Mouse (Mus musculus): ENCODE measurements around the gene Gm17334.

Gm17334 gene

DNA sequence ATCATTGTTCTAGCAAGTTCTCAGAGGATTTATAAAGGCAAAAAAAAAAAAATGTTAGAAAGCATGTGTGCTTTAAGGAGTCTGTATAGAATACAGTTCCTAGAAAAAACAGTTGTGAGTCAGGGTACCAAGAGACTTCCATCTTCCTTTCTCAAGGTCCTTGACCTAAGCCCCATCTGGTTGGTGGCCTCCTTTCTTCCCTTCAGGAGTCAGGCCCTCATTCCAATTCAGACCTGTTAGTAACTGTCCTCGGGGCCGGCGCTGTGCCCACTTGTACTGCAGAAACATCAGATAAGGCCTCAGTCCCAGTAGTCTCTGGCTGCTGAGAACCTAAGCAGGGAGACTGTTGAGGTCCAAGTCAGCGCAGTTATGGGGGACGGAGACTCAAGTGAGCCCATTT is at the start of gene Gm17334:
Gene Gm17334 (minus strand): TSS at position 101 of the 400 bp plus-strand sequence.
- no peak for DNase-seq (ENCODE audit: low read depth, low spot score)

DNA sequence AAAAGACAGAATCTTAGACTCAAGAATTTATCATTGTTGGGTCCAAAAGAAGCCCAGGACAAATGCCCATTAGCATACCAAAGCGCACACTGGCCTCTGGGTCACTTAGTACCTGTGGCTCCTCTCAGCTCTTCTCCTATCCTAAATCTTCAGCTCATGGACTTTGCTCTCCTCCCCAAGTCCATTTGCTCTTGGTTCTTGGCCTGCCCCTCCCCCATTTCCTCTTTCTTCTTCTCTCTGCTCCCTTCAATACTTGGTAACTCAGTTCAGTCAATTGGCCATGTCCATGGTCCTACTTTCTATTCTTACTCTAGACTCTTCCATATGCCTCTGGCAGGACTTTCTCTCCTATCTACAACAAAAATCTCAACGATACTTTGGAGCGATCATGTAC is 49.0 kb upstream of the Gm17334 start:
- no peak for DNase-seq (ENCODE audit: low read depth, low spot score)

DNA sequence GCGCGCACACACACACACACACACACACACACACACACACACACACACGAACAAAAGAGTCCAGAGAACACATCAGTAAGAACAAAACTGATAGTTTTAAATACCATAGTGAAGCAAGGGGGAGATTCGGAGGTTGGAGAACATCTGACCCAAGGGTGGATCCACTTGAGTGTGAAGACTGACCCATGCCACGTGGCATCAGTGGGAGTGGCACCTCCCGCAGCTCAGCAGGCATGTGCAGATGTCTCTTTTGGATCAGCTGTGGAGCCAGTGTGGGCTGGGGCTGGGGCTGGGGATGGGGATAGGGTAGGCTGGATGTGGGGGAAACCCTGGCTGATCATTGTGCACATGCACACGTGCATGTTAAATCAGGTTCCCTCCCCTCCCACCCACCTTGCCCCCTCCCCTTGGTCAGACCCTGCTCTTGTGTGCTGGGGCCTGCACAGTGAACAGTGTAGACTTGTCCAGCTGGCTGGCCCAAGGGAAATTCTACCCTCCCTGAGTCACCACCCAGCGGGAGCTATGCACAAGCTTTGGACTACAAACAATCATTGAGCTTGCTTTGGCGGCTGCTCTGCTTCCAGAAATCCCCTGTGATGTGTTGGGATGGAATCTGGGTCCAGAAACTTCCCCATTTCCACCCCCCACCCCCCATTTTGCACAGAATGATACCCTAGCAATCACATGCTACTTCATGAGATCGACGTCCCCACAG is 48.4 kb upstream of the Gm17334 start:
- no peak for DNase-seq (ENCODE audit: low read depth, low spot score)

DNA sequence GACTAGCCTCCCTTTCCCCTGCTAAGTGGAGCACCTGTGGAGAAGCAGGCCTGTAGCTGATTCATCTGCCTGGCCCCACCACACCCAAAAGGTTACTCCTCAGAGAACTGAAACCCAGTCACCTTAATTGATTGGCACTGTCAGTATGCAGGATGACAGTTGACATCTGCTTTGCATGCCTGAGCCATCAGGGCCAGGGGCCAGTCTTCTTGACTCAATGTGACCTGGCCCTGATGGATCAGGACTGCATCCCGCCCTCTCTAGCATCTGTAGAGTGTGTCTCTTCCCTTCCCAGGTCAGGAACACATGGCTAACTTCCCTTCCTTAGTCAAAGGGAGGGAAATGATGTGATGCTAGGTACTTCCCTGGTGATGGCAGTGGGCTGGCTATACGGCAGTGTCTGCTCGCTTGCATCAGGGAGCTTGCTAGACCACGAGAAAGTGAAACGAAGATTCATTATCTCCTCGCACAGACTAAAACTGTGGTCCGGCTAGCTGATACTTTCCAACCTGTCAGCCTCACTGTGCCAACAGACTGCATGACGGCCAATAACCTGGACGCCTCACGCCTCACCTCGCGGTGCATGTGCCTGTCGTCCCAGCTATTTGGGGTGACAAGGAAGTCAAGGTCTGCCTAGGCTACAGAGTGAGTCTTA is 47.7 kb upstream of the Gm17334 start:
- DNase-seq (ENCODE audit: low read depth, low spot score): no peak

DNA sequence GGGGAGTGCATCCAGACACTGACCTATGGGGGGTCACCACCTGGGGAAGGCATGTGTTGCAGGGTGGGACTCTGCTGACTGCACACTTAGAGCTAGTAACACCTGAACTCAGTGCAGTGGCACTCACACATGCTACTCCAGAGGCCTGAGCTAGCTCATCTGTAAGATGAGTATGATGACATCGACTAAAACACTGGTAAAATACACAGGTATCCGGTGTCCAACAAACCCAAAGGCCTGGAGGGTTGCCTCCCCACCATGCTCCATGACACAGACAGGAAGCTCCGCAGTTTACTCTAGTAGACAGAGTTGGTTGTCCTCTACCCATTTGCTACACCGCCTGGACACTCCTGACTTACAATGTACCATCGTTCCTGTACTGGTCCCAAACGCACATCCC is 46.5 kb upstream of the Gm17334 start:
- no peak for DNase-seq (ENCODE audit: low read depth, low spot score)

DNA sequence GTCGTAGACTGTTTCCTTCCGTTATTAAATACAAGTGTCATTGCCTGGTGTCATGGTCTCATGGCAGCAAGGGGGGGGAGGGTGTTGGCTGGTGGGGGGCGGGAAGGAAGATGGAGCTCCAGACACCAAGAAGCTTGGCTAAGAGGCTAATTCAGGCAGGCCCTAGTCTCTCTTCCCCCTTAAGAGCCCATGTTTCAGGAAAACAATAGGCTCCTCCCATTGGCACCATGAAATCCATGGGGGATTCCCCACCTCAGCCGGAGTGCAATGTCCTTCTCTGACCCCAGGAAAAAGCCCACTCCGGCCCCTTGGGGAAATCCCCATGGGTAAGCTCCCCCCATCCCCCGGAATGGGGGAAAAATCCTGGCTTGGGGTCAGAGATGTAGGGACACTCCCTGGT is 45.8 kb upstream of the Gm17334 start:
- no peak for DNase-seq (ENCODE audit: low read depth, low spot score)

DNA sequence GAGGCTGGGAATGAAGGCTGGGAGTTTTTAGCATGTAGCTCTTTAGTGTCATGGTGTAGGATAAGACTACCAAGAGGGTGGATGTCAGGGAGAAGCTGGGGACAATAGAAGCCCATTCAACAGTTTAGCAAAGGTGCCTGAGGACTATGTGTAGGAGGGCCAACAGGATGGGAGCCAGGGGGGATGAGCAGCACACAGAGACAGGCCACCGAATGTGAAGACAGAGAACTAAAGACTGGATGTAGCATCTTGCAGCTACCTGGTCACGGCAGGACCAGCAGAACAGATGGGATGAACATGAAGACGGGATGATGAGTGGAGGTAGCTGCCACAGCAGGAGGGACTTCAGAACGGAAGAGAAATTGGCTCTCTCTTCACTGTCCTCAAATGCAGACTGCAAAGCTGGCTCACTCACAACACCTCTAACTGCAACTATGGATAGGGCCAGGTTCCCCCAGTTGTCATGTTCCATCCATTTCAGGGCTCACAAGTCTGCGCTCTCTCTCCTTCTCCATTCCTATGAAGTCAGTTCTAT is 43.9 kb upstream of the Gm17334 start:
- DNase-seq (ENCODE audit: low read depth, low spot score): no peak

DNA sequence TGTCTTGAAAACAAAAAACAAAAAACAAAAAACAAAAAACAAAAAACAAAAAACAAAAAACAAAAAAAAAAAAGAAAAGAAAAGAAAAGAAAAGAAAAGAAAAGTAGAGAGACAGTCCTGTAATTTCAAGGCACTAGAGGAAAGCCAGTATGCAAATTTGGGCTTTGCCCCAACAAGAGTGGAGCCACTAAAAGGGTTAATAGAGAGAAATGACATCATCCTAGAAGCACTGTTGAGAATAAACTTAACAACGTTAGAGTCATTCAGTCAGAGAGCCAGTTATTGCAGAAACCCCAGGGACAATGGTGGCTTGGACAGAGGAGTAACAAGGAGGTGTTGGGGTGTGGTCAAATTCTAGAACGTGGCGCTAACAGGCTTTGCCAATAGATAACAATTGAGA is 41.8 kb upstream of the Gm17334 start:
- no peak for DNase-seq (ENCODE audit: low read depth, low spot score)

DNA sequence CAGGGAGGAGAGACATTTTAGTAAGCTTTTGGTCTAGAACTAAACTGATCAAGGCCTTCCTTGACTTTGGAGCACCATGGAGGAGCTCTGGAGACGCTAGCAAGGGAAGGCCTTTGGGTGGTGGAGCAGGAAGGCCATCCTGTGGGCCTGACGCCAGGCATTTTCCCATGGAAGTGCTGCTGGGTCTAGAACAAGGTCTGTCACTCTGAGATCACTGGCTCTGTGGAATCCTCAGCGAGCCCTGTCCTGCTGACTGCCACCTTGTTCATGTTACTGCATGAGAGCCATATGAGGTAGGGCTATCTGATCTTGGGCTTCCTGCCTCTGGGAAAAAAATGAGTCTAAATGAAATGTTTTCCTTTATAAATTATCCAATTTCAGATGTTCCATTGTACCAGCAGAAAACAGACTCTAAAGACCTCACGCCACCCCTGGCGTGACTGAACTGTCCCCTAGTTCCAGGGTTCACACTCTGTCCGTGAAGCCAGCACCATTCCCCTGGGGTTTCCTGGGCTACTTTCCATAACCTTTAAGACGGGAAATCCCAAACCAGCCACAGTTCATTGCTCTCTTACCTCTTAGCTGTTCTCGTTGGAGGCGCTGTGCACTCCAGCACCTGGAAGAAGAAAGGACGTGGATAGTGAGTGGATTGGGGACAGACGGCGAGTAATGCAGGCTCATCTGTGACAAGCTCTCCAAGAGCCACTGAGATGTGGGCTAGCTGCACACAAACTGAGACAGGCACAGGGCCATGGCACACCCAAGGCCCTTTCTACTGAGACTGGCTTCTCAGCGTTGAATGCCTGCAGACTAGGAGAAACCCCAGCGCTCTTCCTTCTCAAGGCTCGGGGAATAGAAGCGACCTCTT is 40.2 kb upstream of the Gm17334 start:
- DNase-seq (ENCODE audit: low read depth, low spot score): no peak

DNA sequence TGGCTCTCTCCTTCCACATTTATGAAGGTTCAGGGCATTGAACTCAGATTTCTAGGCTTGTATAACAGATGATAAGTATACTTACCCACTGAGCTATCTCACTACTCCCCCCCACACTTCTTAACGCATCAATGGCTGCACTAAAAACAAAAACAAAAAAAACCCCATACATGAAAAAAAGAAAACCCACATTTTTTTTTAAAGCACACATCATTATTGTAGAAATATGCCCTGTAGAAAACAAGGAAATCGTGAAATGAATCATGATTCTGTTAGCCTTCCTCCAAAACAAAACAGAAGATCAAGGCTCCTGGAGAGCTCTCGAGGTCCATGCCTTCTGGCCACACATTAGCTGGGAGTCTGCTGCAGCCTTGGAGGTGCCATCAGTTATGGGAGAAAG is 38.3 kb upstream of the Gm17334 start:
- no peak for DNase-seq (ENCODE audit: low read depth, low spot score)

DNA sequence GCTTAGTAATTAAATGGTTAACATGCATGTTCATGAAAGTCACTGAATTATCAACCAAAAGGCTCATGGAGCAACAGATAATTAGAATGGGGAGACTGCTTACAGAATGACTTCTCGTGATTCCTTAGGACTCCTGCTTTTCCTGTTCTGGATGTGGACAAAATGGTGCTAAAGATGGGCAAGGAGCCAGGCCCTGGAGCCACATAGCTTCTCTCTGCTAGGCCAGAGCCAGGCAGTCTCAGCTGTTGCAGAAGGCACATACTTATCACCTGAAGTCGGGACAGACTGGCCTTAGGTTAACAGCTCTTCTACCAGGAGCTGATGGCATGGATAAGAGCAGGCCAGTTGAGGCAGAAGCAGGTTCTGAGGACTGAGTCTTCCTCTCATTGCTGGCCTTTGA is 37.8 kb upstream of the Gm17334 start:
- no peak for DNase-seq (ENCODE audit: low read depth, low spot score)

DNA sequence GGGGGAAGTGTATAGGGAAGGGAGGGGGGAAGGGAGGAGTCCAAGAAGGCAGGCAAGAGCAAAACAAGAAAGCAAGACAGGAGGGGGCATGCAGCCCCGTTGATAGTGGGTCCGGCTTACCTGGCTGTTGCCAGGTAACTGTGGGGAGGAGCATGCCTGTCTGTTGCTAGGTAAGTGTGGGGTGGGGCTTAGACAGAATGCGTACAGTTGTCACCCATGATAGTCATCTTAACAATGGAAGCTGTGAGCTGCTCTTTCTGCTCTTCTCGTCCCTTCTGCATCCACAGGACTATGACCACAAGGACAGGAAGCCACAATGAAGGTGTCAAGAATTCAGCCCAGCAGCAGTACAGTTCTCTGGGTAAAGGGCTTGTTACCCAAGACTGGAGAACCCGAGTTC is 37.2 kb upstream of the Gm17334 start:
- DNase-seq (ENCODE audit: low read depth, low spot score): no peak

DNA sequence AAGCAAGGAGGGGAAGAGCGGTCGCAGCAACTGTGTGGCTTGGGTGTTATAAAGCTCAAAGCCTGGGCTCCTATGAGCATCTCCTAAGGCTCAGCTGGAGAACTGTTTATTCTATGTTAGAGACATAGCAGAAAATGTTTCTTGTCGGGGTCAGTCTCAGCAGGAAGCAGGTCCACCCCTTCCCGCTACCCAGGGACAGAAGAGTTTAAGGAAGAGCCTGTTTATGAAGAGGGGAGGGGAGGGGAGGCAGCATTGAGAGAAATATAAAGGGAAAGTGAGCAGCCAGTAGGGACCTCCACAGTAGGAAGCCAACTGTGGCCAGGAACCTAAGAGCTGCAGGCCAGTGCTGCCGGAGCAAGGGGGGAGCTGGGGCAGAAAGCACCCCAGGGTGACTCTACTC is 36.4 kb upstream of the Gm17334 start:
- DNase-seq (ENCODE audit: low read depth, low spot score): no peak

DNA sequence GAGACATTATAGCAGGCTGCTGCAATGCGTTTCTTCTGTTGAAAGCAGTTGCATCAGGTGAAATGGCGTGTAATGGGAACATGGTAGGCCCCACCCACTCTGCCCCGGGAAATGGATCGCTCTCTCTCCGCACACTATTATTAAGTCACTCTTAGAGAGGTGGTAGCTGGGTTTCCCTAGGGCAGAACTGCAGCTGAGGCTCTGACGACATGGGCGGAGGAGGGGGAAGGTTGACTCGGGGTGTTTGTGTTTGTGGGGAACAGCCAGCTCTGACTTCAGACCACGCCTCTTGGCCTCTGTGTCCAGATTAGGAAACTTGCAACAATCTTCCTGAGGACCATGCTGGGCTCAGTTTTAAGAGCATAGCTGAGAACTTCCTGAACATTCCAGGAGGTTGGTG is 32.8 kb upstream of the Gm17334 start:
- DNase-seq (ENCODE audit: low read depth, low spot score): no peak

DNA sequence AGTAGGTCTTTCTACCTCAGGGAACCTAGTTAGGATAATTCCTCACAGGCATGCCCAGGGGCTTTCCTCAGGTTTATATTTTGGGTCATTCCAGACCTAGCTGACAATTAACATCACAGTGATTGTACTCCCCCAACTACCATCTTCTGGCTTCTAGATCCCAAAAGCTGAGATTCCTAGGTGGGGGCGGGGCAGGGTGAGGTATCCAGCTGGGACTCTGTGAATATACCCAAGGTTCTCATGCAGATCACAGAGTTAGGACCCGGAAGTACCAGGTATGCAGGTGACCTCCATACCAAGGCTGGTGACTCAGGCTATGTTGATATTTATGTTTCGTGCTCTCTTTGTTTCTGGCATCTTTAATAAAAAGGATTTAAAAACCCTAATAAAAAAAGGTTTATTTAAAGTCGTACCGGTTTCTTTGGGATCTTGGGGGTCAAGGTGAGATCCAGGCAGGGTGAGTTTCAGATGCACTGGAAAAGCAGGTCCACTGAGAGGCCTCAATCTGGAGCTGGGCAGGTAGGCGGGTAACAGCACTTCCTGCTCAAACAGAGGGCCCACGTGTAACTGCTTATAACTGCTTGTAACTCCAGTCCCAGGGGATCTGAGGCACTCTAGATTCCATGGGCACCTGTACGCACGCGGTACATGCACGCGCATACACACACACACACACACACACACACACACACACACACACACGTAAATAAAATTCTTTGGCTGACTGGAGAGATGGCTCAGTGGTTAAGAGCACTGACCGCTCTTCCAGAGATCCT is 31.8 kb upstream of the Gm17334 start:
- DNase-seq (ENCODE audit: low read depth, low spot score): no peak

DNA sequence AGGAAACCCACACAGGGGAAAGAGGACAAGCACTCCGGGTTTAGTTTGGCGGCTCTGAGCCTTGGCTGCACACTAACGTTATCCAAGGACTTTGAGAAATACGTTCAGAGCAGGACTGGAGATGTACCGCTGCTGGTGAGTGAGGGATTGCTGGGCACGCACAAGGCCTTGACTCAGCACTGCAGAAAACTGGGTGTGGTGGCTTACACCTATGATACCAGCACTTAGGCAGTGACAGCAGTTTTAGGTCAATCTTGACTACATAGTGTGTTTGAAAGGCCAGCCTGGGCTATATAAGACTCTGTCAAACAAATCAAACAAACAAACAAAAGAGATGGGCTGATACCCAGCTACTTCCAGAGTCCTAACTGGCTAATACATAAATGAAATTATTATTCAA is 30.5 kb upstream of the Gm17334 start:
- no peak for DNase-seq (ENCODE audit: low read depth, low spot score)

DNA sequence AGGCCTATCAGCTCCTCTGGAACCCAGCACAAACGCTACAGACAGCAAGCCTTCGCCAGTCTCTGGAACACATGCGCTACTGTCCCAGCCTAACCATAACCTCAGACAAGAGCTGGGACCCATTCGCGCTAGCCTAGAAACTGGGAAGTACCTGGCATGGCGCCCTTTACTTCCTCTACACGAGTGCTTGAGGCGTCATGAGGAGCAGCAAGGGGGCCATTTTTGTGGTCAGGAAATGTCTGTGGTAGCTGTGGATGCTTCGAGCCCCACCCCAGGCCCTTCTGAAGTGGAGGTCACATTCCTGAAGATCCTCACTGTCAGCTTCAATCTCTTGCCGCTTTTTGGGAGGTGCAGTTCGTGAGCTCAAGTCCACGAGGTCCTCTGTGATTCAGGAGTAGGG is 30.1 kb upstream of the Gm17334 start:
- DNase-seq (ENCODE audit: low read depth, low spot score): no peak

DNA sequence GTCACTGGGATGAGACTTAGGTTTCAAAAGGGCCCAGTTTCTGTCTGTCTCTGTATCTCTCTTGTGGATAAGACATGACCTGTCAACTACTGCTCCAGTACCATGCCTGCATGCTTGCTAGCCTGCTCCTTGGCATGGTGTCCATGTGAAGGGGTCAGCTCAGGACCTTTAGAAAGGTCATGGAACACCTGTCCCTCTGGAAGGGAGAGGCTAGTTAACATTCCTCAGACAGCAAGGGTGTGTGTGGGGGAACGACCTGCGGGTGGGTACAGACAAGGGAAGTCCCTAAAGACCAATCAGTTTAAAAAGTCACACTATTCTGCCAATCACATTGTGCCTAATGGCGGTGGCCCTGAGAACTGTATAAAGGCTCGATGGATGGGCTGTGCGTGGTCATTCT is 28.0 kb upstream of the Gm17334 start:
- no peak for DNase-seq (ENCODE audit: low read depth, low spot score)

DNA sequence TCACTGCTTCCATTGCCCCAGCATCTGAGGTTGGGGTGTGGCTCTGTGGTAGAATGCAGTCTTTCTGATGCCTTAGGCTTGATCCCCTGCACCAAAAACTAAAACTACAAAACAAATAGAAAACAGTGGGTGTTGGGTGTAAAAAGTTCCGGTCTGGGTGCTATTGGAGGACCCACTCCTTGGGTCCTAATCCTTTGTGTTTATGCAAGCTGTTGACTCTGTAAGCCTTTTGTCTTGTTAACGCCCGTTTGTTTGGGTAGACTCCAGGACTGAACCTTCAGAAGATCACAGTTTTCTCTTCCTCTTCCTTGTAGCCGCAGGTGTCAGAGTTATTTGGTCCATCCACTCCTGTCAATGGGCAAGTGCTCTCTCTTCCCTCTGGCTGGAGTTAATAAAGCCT is 27.0 kb upstream of the Gm17334 start:
- peak; percentile 57 for DNase-seq (ENCODE audit: low read depth, low spot score)

DNA sequence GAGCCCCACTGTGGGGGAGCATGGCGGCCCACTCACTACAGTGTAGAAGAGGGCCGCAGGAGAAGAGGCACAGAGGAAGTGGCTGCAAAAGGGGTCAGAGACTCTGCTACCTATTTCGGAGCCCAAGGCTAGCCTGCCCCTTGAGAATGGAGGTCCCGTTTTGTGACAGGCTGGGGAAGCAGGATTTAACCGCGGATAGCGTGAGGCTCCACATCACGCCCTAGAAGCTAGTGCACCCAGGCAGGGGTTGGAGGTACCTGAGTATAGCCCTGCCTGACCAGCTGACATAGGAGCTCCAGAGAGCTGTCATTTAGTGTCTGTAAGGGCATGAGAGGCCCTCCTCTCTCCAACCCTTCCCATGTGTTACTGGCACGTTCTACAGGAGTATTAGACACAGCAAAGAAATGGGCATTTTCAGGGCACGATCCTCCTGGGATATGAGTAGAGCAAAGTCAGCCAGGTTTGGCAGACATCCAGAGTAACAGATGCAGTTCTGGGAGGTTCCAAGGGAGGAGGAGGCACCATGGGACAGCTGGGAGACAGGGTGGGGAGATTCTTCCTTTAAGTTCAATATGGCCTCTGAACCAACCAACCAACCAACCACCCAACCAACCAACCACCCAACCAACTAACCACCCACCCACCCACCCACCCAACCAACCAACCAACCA is 25.2 kb upstream of the Gm17334 start:
- no peak for DNase-seq (ENCODE audit: low read depth, low spot score)

DNA sequence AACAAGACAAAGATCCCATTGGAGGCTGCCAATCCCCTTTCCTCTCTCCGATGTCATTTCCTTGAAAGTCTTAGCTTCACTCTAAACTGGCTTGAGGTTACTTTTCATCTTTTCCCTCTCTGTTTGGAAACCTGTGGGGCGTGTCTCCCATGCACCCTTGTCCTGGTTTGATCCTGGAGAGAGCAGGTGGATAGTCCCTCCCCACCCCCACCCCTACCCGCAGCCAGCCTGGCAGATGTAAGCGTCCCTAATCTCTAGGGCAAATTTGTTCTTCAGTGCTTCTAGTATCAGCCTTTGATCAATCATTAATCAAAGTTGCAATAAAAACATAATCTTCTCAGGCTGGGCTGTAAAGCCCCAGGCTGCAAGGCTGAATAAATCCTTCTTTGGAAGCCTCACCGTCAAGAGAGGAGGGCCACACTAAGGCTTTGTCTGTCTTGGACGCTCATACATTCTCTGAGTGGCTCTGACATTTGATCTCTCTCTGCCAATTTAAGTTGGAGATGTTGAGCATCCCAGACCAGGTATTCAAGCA is 24.5 kb upstream of the Gm17334 start:
- DNase-seq (ENCODE audit: low read depth, low spot score): no peak
